Comparison of ENCODE assay signal across 8 mouse cellular contexts in the genomic region with DNA sequence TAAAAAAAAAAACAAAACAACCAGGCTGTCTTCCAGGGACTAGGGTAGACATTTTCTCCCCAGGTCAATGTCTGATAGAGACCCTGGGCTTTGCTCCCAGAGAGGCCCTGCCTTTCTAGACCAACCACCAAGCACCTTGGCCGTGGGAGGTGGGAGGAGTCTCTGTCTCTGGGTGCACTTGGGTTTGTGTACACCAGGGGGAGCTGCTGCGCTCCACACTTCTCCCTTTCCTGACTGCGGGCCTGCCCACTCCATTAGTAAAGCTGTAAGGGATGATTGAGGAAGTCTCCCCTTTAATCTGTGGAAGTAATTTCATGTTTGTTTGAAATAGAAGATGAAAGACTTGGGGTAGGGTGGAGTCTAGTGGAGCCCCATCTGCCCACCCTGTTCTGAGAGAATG. TPM values are rescaled to one million over a fixed set of nuclear protein-coding genes. Genes with fewer than 3 reads are reported as not detected.
A peak's percentile ranks its signal among the peaks of the same experiment; 100 is the strongest.
DNase-seq lines count a peak whose midpoint lies in the region; ATAC-seq and TF ChIP-seq lines count a peak whose summit lies in the region.

No protein-coding gene starts in this region.

- no peak overlapping the region for H3K4me3 ChIP-seq in heart, embryonic 11.5 days (ENCODE audit: low read depth, low read length)
- H3K4me3 ChIP-seq in ES-E14 (ENCODE audit: insufficient read depth in 1 of 2, low read depth in 1 of 2, low read length in 2 of 2, poor library complexity in 1 of 2, severe bottlenecking in 1 of 2) = no peak overlapping the region
- H3K4me3 ChIP-seq in liver, adult 2 months (ENCODE audit: insufficient read depth, low read depth, low read length) = no peak overlapping the region
- no peak overlapping the region for H3K4me3 ChIP-seq in hindbrain, embryonic 12.5 days

- no peak overlapping the region for H3K4me2 ChIP-seq in heart, embryonic 11.5 days
- H3K4me2 ChIP-seq in hindbrain, embryonic 12.5 days (replicated peaks) = no peak overlapping the region

- H3K27ac ChIP-seq in heart, embryonic 11.5 days (ENCODE audit: low read depth, low read length) = no peak overlapping the region
- H3K27ac ChIP-seq in ES-E14 (ENCODE audit: insufficient read depth, low read depth, low read length, poor library complexity, severe bottlenecking) = no peak overlapping the region
- no peak overlapping the region for H3K27ac ChIP-seq in liver, adult 2 months (replicated peaks; ENCODE audit: insufficient read depth, low read depth, low read length)
- H3K27ac ChIP-seq in hindbrain, embryonic 12.5 days = no peak overlapping the region

- H3K9me3 ChIP-seq in heart, embryonic 11.5 days (replicated peaks; ENCODE audit: control insufficient read depth, low read length) = no peaks in the 10 kb centered on the region
- H3K9me3 ChIP-seq in ES-E14 (ENCODE audit: control insufficient read depth, insufficient read depth, low read depth, low read length) = no peaks in the 10 kb centered on the region
- no peaks in the 10 kb centered on the region for H3K9me3 ChIP-seq in hindbrain, embryonic 12.5 days (replicated peaks)

- WGBS in heart, embryonic 11.5 days (ENCODE audit: insufficient replicate concordance) = 64% methylated on average over 3 of the region's 3 CpGs
- 65% methylated on average over 3 of the region's 3 CpGs for WGBS in liver, adult 2 months
- WGBS in hindbrain, embryonic 12.5 days = 67% methylated on average over 3 of the region's 3 CpGs

- in situ Hi-C loops in ES-E14 (cut with MboI; ENCODE audit: low sequenced_read_pairs in 2 of 2, unreplicated experiment in 2 of 2) = no loop called here

- TF ChIP-seq CTCF in liver, adult 2 months (IDR thresholded peaks at IDR 0.05; ENCODE audit: low read depth, low read length) = peak; percentile 78

- peaks cover 29% of the 10 kb centered on the region for H3K4me1 ChIP-seq in heart, embryonic 11.5 days (ENCODE audit: control insufficient read depth, insufficient read depth, low read length)
- peaks cover 3 to 11% of the 10 kb centered on the region in 2 experiments; a peak in 2 of 4 replicates for H3K4me1 ChIP-seq in ES-E14 (ENCODE audit: control insufficient read depth in 2 of 2, insufficient read depth in 2 of 2, low read length in 2 of 2, poor library complexity in 1 of 2)
- H3K4me1 ChIP-seq in liver, adult 2 months (ENCODE audit: control insufficient read depth, insufficient read depth, low read length) = no peaks in the 10 kb centered on the region
- peaks cover 29% of the 10 kb centered on the region for H3K4me1 ChIP-seq in hindbrain, embryonic 12.5 days

- no peaks in the 10 kb centered on the region for H3K79me2 ChIP-seq in liver, adult 2 months (ENCODE audit: control insufficient read depth, insufficient read depth, low read length)

- TF ChIP-seq POLR2A in liver, adult 2 months (IDR thresholded peaks at IDR 0.05; ENCODE audit: extremely low read depth, insufficient read depth, low read length) = no peak

- no peaks in the 10 kb centered on the region for H3K27me3 ChIP-seq in heart, embryonic 11.5 days (ENCODE audit: control insufficient read depth, insufficient read depth, low read length)
- no peaks in the 10 kb centered on the region for H3K27me3 ChIP-seq in liver, adult 2 months (ENCODE audit: control insufficient read depth, insufficient read depth, low read length)
- peaks cover 59% of the 10 kb centered on the region for H3K27me3 ChIP-seq in hindbrain, embryonic 12.5 days

- peaks cover 5% of the 10 kb centered on the region for H3K36me3 ChIP-seq in heart, embryonic 11.5 days (ENCODE audit: control insufficient read depth, insufficient read depth, low read length)
- peaks cover 10% of the 10 kb centered on the region; the same call in 1 of the 2 replicates for H3K36me3 ChIP-seq in ES-E14 (ENCODE audit: control insufficient read depth, insufficient read depth, low read length, poor library complexity, severe bottlenecking)
- no peaks in the 10 kb centered on the region for H3K36me3 ChIP-seq in liver, adult 2 months (ENCODE audit: control insufficient read depth, insufficient read depth, low read length)
- H3K36me3 ChIP-seq in hindbrain, embryonic 12.5 days = peaks cover 27% of the 10 kb centered on the region

- ATAC-seq in heart, embryonic 11.5 days (replicated peaks; ENCODE audit: insufficient number of reproducible peaks, low FRiP score, low TSS enrichment) = no peak
- ATAC-seq in hindbrain, embryonic 12.5 days (ENCODE audit: low FRiP score) = no peak

- intact Hi-C loops in heart, postnatal 10 days (cut with DNase I) = loop anchor here (5.0 kb wide), 1 partner anchor 46 kb away; no protein-coding TSS in a partner anchor

- H3K9ac ChIP-seq in heart, embryonic 11.5 days (ENCODE audit: low read depth, low read length) = no peak overlapping the region
- H3K9ac ChIP-seq in ES-E14 (ENCODE audit: insufficient read depth, low read depth, low read length, poor library complexity, severe bottlenecking) = no peak overlapping the region
- H3K9ac ChIP-seq in liver, adult 2 months (ENCODE audit: low read depth, low read length) = no peak overlapping the region
- no peak overlapping the region for H3K9ac ChIP-seq in hindbrain, embryonic 12.5 days

- peak; percentile 57 to 78 for DNase-seq in heart, postnatal 10 days
- peak; percentile 76 for DNase-seq in 3T3-L1 (ENCODE audit: low read depth, low spot score)
- peak; percentile 76 for DNase-seq in ES-E14 (ENCODE audit: low read depth, low spot score)
- DNase-seq in embryo, embryonic 10 days (ENCODE audit: low spot score) = peak; percentile 78
- no peak for DNase-seq in liver, adult 2 months (ENCODE audit: extremely low read depth, low read depth, low spot score)
- peak; percentile 47 for DNase-seq in right cerebral cortex, postnatal 14 days

TF ChIP-seq in ES-E14, 5 proteins besides CTCF, POLR2A, EP300 and RAD21:
- TF ChIP-seq ZC3H11A (IDR thresholded peaks at IDR 0.05; ENCODE audit: borderline replicate concordance, low read depth, low read length) (no peak), ZNF384 (IDR thresholded peaks at IDR 0.05; ENCODE audit: low read depth, low read length) (no peak), CHD2 (IDR thresholded peaks at IDR 0.05; ENCODE audit: low read depth, low read length) (no peak), HCFC1 (IDR thresholded peaks at IDR 0.05; ENCODE audit: borderline replicate concordance, insufficient read depth, low read length) (no peak), MAFK (IDR thresholded peaks at IDR 0.05; ENCODE audit: insufficient read depth, low read depth, low read length) (no peak)

RNA-seq across cellular contexts. Expression of a gene that starts 20.8 kb away (rescaled TPM):
- total RNA-seq in heart, postnatal 10 days (2021) = 10 to 100 TPM; 15.0 to 16.5 TPM
- polyA plus RNA-seq in heart, embryonic 11.5 days (2014; fragmentation: Nextera tagmentation; extraction: Ambion mirVana) = 32.6 and 35.1 TPM in 2 replicates
- 15.0 and 17.5 TPM in 2 replicates for total RNA-seq in ES-E14 (2012; rRNA removed)
- 5.5 and 6.0 TPM in 2 replicates for total RNA-seq in liver, adult 2 months (2014; rRNA removed)
- polyA plus RNA-seq in liver, adult 2 months (2012; rRNA removed) = 2.8 and 3.0 TPM in 2 replicates
- polyA plus RNA-seq in hindbrain, embryonic 12.5 days (2016; fragmentation: Nextera tagmentation; extraction: Ambion mirVana) = 56.1 and 63.0 TPM in 2 replicates

RNA-seq across cellular contexts. Expression of a gene that starts 20.9 kb away (rescaled TPM):
- 1 to 10 TPM; 7.4 to 8.9 TPM for total RNA-seq in heart, postnatal 10 days (2021)
- polyA plus RNA-seq in heart, embryonic 11.5 days (2014; fragmentation: Nextera tagmentation; extraction: Ambion mirVana) = 13.6 and 13.9 TPM in 2 replicates
- total RNA-seq in ES-E14 (2012; rRNA removed) = 13.4 and 16.0 TPM in 2 replicates
- 6.1 TPM in 2 replicates for total RNA-seq in liver, adult 2 months (2014; rRNA removed)
- 7.1 and 7.3 TPM in 2 replicates for polyA plus RNA-seq in liver, adult 2 months (2012; rRNA removed)
- 14.9 and 16.5 TPM in 2 replicates for polyA plus RNA-seq in hindbrain, embryonic 12.5 days (2016; fragmentation: Nextera tagmentation; extraction: Ambion mirVana)
